Mouse (Mus musculus) embryonic facial prominence, embryonic 11.5 days (tissue): ENCODE results near the gene Sigirr. TPM values are rescaled to one million over a fixed set of nuclear protein-coding genes. Genes with fewer than 3 reads are reported as not detected.

Source experiments
- ATAC-seq: fragments of 200-750 bp; cut with Nextera tagmentation; replicated peaks from 2 replicates; pipeline ENCODE4 v1.8.0; 2017; ENCODE audit warnings: low read depth; ENCODE audit not compliant: insufficient number of reproducible peaks, low FRiP score, low TSS enrichment
- DNase-seq: peaks from one replicate; pipeline ENCODE4 v3.0.0-alpha.2; 2015; ENCODE audit warnings: low spot score
- H3K27ac ChIP-seq: fragments of 300-500 bp; sonication (generic); replicated peaks from 2 replicates; pipeline ENCODE4 v1.5.1; 2014; ENCODE audit warnings: mild to moderate bottlenecking, low read depth, low read length, control low read depth
- H3K27me3 ChIP-seq: fragments of 300-500 bp; sonication (generic); 2 replicates; pipeline ENCODE4 v1.6.1; 2014; ENCODE audit warnings: mild to moderate bottlenecking, low read length, moderate library complexity, mixed read lengths; ENCODE audit not compliant: control insufficient read depth, insufficient read depth
- H3K36me3 ChIP-seq: fragments of 300-500 bp; sonication (generic); replicated peaks from 2 replicates; pipeline ENCODE4 v1.6.1; 2014; ENCODE audit warnings: low read depth, mild to moderate bottlenecking, low read length, moderate library complexity, mixed read lengths; ENCODE audit not compliant: control insufficient read depth, insufficient read depth
- H3K4me1 ChIP-seq: fragments of 300-500 bp; sonication (generic); 2 replicates; pipeline ENCODE4 v1.6.1; 2014; ENCODE audit warnings: low read length, mixed read lengths; ENCODE audit not compliant: control insufficient read depth, insufficient read depth
- H3K4me2 ChIP-seq: fragments of 300-500 bp; sonication (generic); 2 replicates; pipeline ENCODE4 v1.6.1; 2014; ENCODE audit warnings: low read depth, mild to moderate bottlenecking, control low read depth, low read length, moderate library complexity
- H3K4me3 ChIP-seq: fragments of 300-500 bp; sonication (generic); 2 replicates; pipeline ENCODE4 v1.5.1; 2014; ENCODE audit warnings: low read depth, low read length, control low read depth
- H3K9ac ChIP-seq: fragments of 300-500 bp; sonication (generic); replicated peaks from 2 replicates; pipeline ENCODE4 v1.6.1; 2014; ENCODE audit warnings: mild to moderate bottlenecking, control low read depth, low read length
- H3K9me3 ChIP-seq: fragments of 300-500 bp; sonication (generic); replicated peaks from 2 replicates; pipeline ENCODE4 v1.6.1; 2016; ENCODE audit warnings: mild to moderate bottlenecking, low read length, inconsistent platforms, mixed read lengths; ENCODE audit not compliant: control insufficient read depth
- WGBS: fragments of 180-500 bp; shearing (Covaris S2); extraction: QIAGEN DNeasy Blood & Tissue Kit; methylation state at CpG from one replicate; pipeline ENCODE4 v1.1.7; 2014; 5-methylcytosine and 5-hydroxymethylcytosine counted together
- polyA plus RNA-seq: library from polyadenylated mRNA; unstranded; fragments of >200 nt; fragmentation: Nextera tagmentation; extraction: Ambion mirVana; gene quantifications from 2 replicates; pipeline ENCODE4 v1.2.1, GENCODE M21; 2014

Gene Sigirr
- polyA plus RNA-seq, 1 experiment from 2014 or later = 1.6 TPM

GRCm38 (mm10) chr7:141120605-141121004 lies 20.2 kb upstream of the Sigirr start:
- H3K4me1 ChIP-seq = no peaks in the 10 kb centered on the region

GRCm38 (mm10) chr7:141119487-141119886 lies 19.1 kb upstream of the Sigirr start:
- H3K36me3 ChIP-seq = no peaks in the 10 kb centered on the region
- WGBS = 76% methylated on average over 3 of the region's 3 CpGs
- no peaks in the 10 kb centered on the region; the same call in 1 of the 2 replicates for H3K27me3 ChIP-seq

More at GRCm38 (mm10) chr7:141120605-141121004, 20.2 kb upstream of the Sigirr start:
- H3K9me3 ChIP-seq = no peaks in the 10 kb centered on the region
- H3K27me3 ChIP-seq = no peaks in the 10 kb centered on the region; the same call in 1 of the 2 replicates
- no peak for ATAC-seq
- no peaks in the 10 kb centered on the region for H3K36me3 ChIP-seq
- WGBS = 89% methylated on average over 3 of the region's 3 CpGs
- H3K27ac ChIP-seq = no peak overlapping the region
- no peak overlapping the region for H3K9ac ChIP-seq
- H3K4me2 ChIP-seq = no peak overlapping the region
- DNase-seq = no peak
- no peak overlapping the region for H3K4me3 ChIP-seq

GRCm38 (mm10) chr7:141117636-141118035 lies 17.3 kb upstream of the Sigirr start, which contains the start of gene Ano9:
Ano9 (minus strand) TSS chr7:141117806.
- 13% methylated on average over 9 of the region's 9 CpGs for WGBS
- H3K27ac ChIP-seq = no peak within 1 kb of the TSS
- H3K4me3 ChIP-seq = no peak within 1 kb of the TSS
- DNase-seq (no peak), ATAC-seq (no peak)
- H3K4me2 ChIP-seq = no peak within 1 kb of the TSS; the same call in 1 of the 2 replicates
- H3K36me3 ChIP-seq = no peaks in the 10 kb centered on the region
- H3K27me3 ChIP-seq = no peaks in the 10 kb centered on the region; the same call in 1 of the 2 replicates
- no peak within 1 kb of the TSS for H3K9ac ChIP-seq
- H3K9me3 ChIP-seq = no peaks in the 10 kb centered on the region
- H3K4me1 ChIP-seq = no peaks in the 10 kb centered on the region

More at GRCm38 (mm10) chr7:141119487-141119886, 19.1 kb upstream of the Sigirr start:
- Histone ChIP-seq H3K4me1 (no peaks in the 10 kb centered on the region), H3K9me3 (no peaks in the 10 kb centered on the region), H3K4me2 (no peak overlapping the region), H3K9ac (no peak overlapping the region), H3K4me3 (no peak overlapping the region), H3K27ac (no peak overlapping the region)
- DNase-seq (no peak), ATAC-seq (no peak)

GRCm38 (mm10) chr7:141115874-141116273 lies 15.5 kb upstream of the Sigirr start:
- no peak overlapping the region for H3K9ac ChIP-seq
- no peak for ATAC-seq
- WGBS = 92% methylated on average over 9 of the region's 9 CpGs
- no peak for DNase-seq
- no peaks in the 10 kb centered on the region; the same call in 1 of the 2 replicates for H3K27me3 ChIP-seq
- H3K4me1 ChIP-seq = no peaks in the 10 kb centered on the region
- no peak overlapping the region for H3K4me2 ChIP-seq
- H3K36me3 ChIP-seq = no peaks in the 10 kb centered on the region
- H3K9me3 ChIP-seq = no peaks in the 10 kb centered on the region
- H3K27ac ChIP-seq = no peak overlapping the region
- no peak overlapping the region for H3K4me3 ChIP-seq

GRCm38 (mm10) chr7:141103161-141103560 lies 2.8 kb upstream of the Sigirr start:
- 68% methylated on average over 3 of the region's 3 CpGs for WGBS
- H3K4me3 ChIP-seq = no peak overlapping the region
- peaks cover 21% of the 10 kb centered on the region for H3K27me3 ChIP-seq
- DNase-seq = no peak
- H3K4me1 ChIP-seq = no peaks in the 10 kb centered on the region
- no peaks in the 10 kb centered on the region for H3K9me3 ChIP-seq
- no peak for ATAC-seq
- no peak overlapping the region for H3K9ac ChIP-seq
- H3K27ac ChIP-seq = no peak overlapping the region
- H3K4me2 ChIP-seq = no peak overlapping the region
- H3K36me3 ChIP-seq = no peaks in the 10 kb centered on the region

GRCm38 (mm10) chr7:141097177-141097576 lies 3.2 kb downstream of the Sigirr start:
- 84% methylated on average over 5 of the region's 5 CpGs for WGBS
- ATAC-seq = no peak
- Histone ChIP-seq H3K9me3 (no peaks in the 10 kb centered on the region), H3K4me1 (no peaks in the 10 kb centered on the region), H3K36me3 (no peaks in the 10 kb centered on the region), H3K9ac (no peak overlapping the region), H3K4me3 (no peak overlapping the region), H3K27me3 (peaks cover 21% of the 10 kb centered on the region), H3K27ac (no peak overlapping the region), H3K4me2 (no peak overlapping the region)
- DNase-seq = no peak

GRCm38 (mm10) chr7:141096649-141097056 lies 3.7 kb downstream of the Sigirr start:
- DNase-seq = no peak
- Histone ChIP-seq H3K9me3 (no peaks in the 10 kb centered on the region), H3K27ac (no peak overlapping the region), H3K9ac (no peak overlapping the region), H3K4me1 (no peaks in the 10 kb centered on the region), H3K36me3 (no peaks in the 10 kb centered on the region), H3K27me3 (peaks cover 19% of the 10 kb centered on the region), H3K4me3 (no peak overlapping the region), H3K4me2 (no peak overlapping the region)
- ATAC-seq = no peak
- 42% methylated on average over 6 of the region's 6 CpGs for WGBS

GRCm38 (mm10) chr7:141096021-141096420 lies 4.4 kb downstream of the Sigirr start:
- Histone ChIP-seq H3K9ac (no peak overlapping the region), H3K4me2 (no peak overlapping the region), H3K27me3 (peaks cover 13% of the 10 kb centered on the region), H3K4me3 (no peak overlapping the region), H3K27ac (no peak overlapping the region), H3K9me3 (no peaks in the 10 kb centered on the region), H3K4me1 (no peaks in the 10 kb centered on the region), H3K36me3 (no peaks in the 10 kb centered on the region)
- DNase-seq (no peak), ATAC-seq (no peak)
- 87% methylated on average over 6 of the region's 6 CpGs for WGBS
